ENCODE assay signal across 8 mouse cellular contexts in genomic region chr10:76531375-76531774, GRCm38 (mm10). TPM values are rescaled to one million over a fixed set of nuclear protein-coding genes. Genes with fewer than 3 reads are reported as not detected.
DNase-seq lines count a peak whose midpoint lies in the region; ATAC-seq and TF ChIP-seq lines count a peak whose summit lies in the region.

Gene Lss, plus strand, starts transcription at chr10:76531588.

- H3K36me3 ChIP-seq in hindbrain, embryonic 10.5 days = peaks cover 38% of the 10 kb centered on the region
- no peaks in the 10 kb centered on the region for H3K36me3 ChIP-seq in lung, postnatal 0 days (ENCODE audit: insufficient read depth, low read length)

- H3K9ac ChIP-seq in lung, postnatal 0 days (replicated peaks; ENCODE audit: low read depth) = peak within 1 kb of the TSS; percentile 45

- H3K9me3 ChIP-seq in hindbrain, embryonic 10.5 days = no peaks in the 10 kb centered on the region
- no peaks in the 10 kb centered on the region for H3K9me3 ChIP-seq in lung, postnatal 0 days (ENCODE audit: low read length)

- H3K4me3 ChIP-seq in hindbrain, embryonic 10.5 days = peak within 1 kb of the TSS; percentile 71
- peak within 1 kb of the TSS; percentile 47 for H3K4me3 ChIP-seq in lung, postnatal 0 days (ENCODE audit: low read depth, low read length)

- H3K4me1 ChIP-seq in hindbrain, embryonic 10.5 days (replicated peaks) = peaks cover 37% of the 10 kb centered on the region
- peaks cover 4% of the 10 kb centered on the region; the same call in 1 of the 2 replicates for H3K4me1 ChIP-seq in lung, postnatal 0 days (ENCODE audit: insufficient read depth, low read depth, low read length)

- TF ChIP-seq EP300 in lung, postnatal 0 days (IDR thresholded peaks at IDR 0.05) = no peak

- DNase-seq in MN1 (ENCODE audit: low spot score) = peak; percentile 98
- peak; percentile 98 for DNase-seq in cerebellum, adult 9-10 months
- DNase-seq in hindbrain, embryonic 10.5 days (ENCODE audit: low spot score) = peak; percentile 98
- peak; percentile 98 for DNase-seq in layer of hippocampus, adult 9-11 months
- DNase-seq in lung, postnatal 0 days (ENCODE audit: low spot score) = peak; percentile 97
- peak; percentile 93 for DNase-seq in ovary, postnatal 14 days (ENCODE audit: low spot score)
- DNase-seq in thymus, postnatal 14 days = peak; percentile 97

- H3K27me3 ChIP-seq in hindbrain, embryonic 10.5 days (ENCODE audit: insufficient read depth, poor library complexity, severe bottlenecking) = no peaks in the 10 kb centered on the region
- no peaks in the 10 kb centered on the region for H3K27me3 ChIP-seq in lung, postnatal 0 days (replicated peaks; ENCODE audit: insufficient read depth, low read length)

- H3K27ac ChIP-seq in hindbrain, embryonic 10.5 days = peak within 1 kb of the TSS; percentile 86
- H3K27ac ChIP-seq in lung, postnatal 0 days (ENCODE audit: low read length) = peak within 1 kb of the TSS; percentile 11; the same call in 1 of the 2 replicates

- H3K4me2 ChIP-seq in lung, postnatal 0 days (replicated peaks; ENCODE audit: low read depth, low read length) = peak within 1 kb of the TSS; percentile 76

- under 1% methylated on average over 37 of the region's 37 CpGs for WGBS in hindbrain, embryonic 10.5 days
- 0% methylated on average over 32 of the region's 37 CpGs for WGBS in lung, postnatal 0 days

- peak; percentile 57 for TF ChIP-seq CTCF in lung, postnatal 0 days (IDR thresholded peaks at IDR 0.05)

- ATAC-seq in frontal cortex, adult (ENCODE audit: low TSS enrichment) = peak; percentile 99
- peak; percentile 100 for ATAC-seq in lung, postnatal 0 days

RNA-seq across cellular contexts. Expression of gene Lss, which starts in this region (rescaled TPM):
- 56.1 and 60.3 TPM in 2 replicates for polyA plus RNA-seq in hindbrain, embryonic 10.5 days (2016; fragmentation: Nextera tagmentation; extraction: Ambion mirVana)
- polyA plus RNA-seq in lung, postnatal 0 days (2015; fragmentation: Nextera tagmentation; extraction: Ambion mirVana) = 19.4 and 22.3 TPM in 2 replicates

Comparison
In these comparisons a context has a peak if more than half of its experiments do, and no peak if none do; other contexts are left out.
1. Peak in every context shown above with its lines: DNase-seq, ATAC-seq, H3K4me3 ChIP-seq and H3K27ac ChIP-seq.